Mouse (Mus musculus) kidney, embryonic 14.5 days (tissue): ENCODE measurements at regions not wholly inside any gene's neighbourhood (a gene's known extent, or its start where the extent isn't known, plus 50 kb on each side); places are given as distances from the start of the nearest gene placed in this dataset.
A peak's percentile ranks its signal among the peaks of the same experiment; 100 is the strongest.

ENCODE experiments used
- ATAC-seq: fragments of 200-750 bp; cut with Nextera tagmentation; 2 replicates; pipeline ENCODE4 v1.8.0; 2017; ENCODE audit warnings: moderate number of reproducible peaks, mild to moderate bottlenecking, moderate TSS enrichment, moderate library complexity; ENCODE audit not compliant: low FRiP score, low TSS enrichment
- H3K27ac ChIP-seq: fragments of 300-500 bp; sonication (generic); 2 replicates; pipeline ENCODE4 v1.5.1; 2014; ENCODE audit warnings: low read depth, mild to moderate bottlenecking, low read length, moderate library complexity, mixed read lengths
- H3K27me3 ChIP-seq: fragments of 300-500 bp; sonication (generic); 2 replicates; pipeline ENCODE4 v1.6.1; 2014; ENCODE audit warnings: mild to moderate bottlenecking, low read length; ENCODE audit not compliant: control insufficient read depth, insufficient read depth
- H3K36me3 ChIP-seq: fragments of 300-500 bp; sonication (generic); 2 replicates; pipeline ENCODE4 v1.6.1; 2014; ENCODE audit warnings: low read length, mixed read lengths; ENCODE audit not compliant: control insufficient read depth, insufficient read depth
- H3K4me1 ChIP-seq: fragments of 300-500 bp; sonication (generic); 2 replicates; pipeline ENCODE4 v1.6.1; 2014; ENCODE audit warnings: low read length, mixed read lengths; ENCODE audit not compliant: control insufficient read depth, insufficient read depth
- H3K4me2 ChIP-seq: fragments of 300-500 bp; sonication (generic); replicated peaks from 2 replicates; pipeline ENCODE4 v1.6.1; 2014; ENCODE audit warnings: low read depth, mild to moderate bottlenecking, low read length
- H3K4me3 ChIP-seq: fragments of 300-500 bp; sonication (generic); 2 replicates; pipeline ENCODE4 v1.5.1; 2014; ENCODE audit warnings: mild to moderate bottlenecking, low read length
- H3K9ac ChIP-seq: fragments of 300-500 bp; sonication (generic); 2 replicates; pipeline ENCODE4 v1.6.1; 2014; ENCODE audit warnings: low read depth, mild to moderate bottlenecking, low read length, moderate library complexity
- H3K9me3 ChIP-seq: fragments of 300-500 bp; sonication (generic); 2 replicates; pipeline ENCODE4 v1.6.1; 2016; ENCODE audit warnings: low read length; ENCODE audit not compliant: control insufficient read depth
- WGBS: fragments of 180-500 bp; shearing (Covaris S2); extraction: QIAGEN DNeasy Blood & Tissue Kit; methylation state at CpG from one replicate; pipeline ENCODE4 v1.1.7; 2014; 5-methylcytosine and 5-hydroxymethylcytosine counted together

- Histone ChIP-seq H3K27ac (no peak overlapping the region), H3K9me3 (no peaks in the 10 kb centered on the region), H3K36me3 (no peaks in the 10 kb centered on the region), H3K4me1 (no peaks in the 10 kb centered on the region), H3K4me2 (no peak overlapping the region), H3K9ac (no peak overlapping the region), H3K4me3 (no peak overlapping the region), H3K27me3 (no peaks in the 10 kb centered on the region)
- ATAC-seq, result no peak
- 86% methylated on average over 1 of the region's 1 CpGs for WGBS
Observed at GRCm38 (mm10) chr4:54340106-54340505, 514.3 kb downstream of the Tmem38b start.

GRCm38 (mm10) chr4:54353657-54354390 is 528.0 kb downstream of the Tmem38b start:
- H3K27ac ChIP-seq, result no peak overlapping the region
- 81% methylated on average over 8 of the region's 8 CpGs for WGBS
- no peaks in the 10 kb centered on the region for H3K9me3 ChIP-seq
- ATAC-seq, result no peak
- H3K4me1 ChIP-seq, result no peaks in the 10 kb centered on the region
- H3K4me2 ChIP-seq, result no peak overlapping the region
- H3K9ac ChIP-seq, result no peak overlapping the region
- no peaks in the 10 kb centered on the region for H3K27me3 ChIP-seq
- H3K4me3 ChIP-seq, result no peak overlapping the region
- no peaks in the 10 kb centered on the region for H3K36me3 ChIP-seq

- Histone ChIP-seq H3K27me3 (no peaks in the 10 kb centered on the region), H3K9ac (no peak overlapping the region), H3K27ac (no peak overlapping the region), H3K9me3 (no peaks in the 10 kb centered on the region), H3K4me1 (no peaks in the 10 kb centered on the region), H3K36me3 (no peaks in the 10 kb centered on the region), H3K4me3 (no peak overlapping the region), H3K4me2 (no peak overlapping the region)
- 41% methylated on average over 4 of the region's 4 CpGs for WGBS
- ATAC-seq, result no peak
Observed at GRCm38 (mm10) chr4:54354391-54354726, 528.5 kb downstream of the Tmem38b start.

GRCm38 (mm10) chr4:54355381-54356040 is 529.7 kb downstream of the Tmem38b start:
- WGBS, result 55% methylated on average over 7 of the region's 7 CpGs
- Histone ChIP-seq H3K4me2 (no peak overlapping the region), H3K9me3 (no peaks in the 10 kb centered on the region), H3K4me1 (no peaks in the 10 kb centered on the region), H3K27me3 (no peaks in the 10 kb centered on the region), H3K4me3 (no peak overlapping the region), H3K36me3 (no peaks in the 10 kb centered on the region), H3K27ac (no peak overlapping the region), H3K9ac (no peak overlapping the region)
- ATAC-seq, result no peak

- no peak for ATAC-seq
- H3K27me3 ChIP-seq, result no peaks in the 10 kb centered on the region
- H3K4me1 ChIP-seq, result no peaks in the 10 kb centered on the region
- no peak overlapping the region for H3K9ac ChIP-seq
- 78% methylated on average over 2 of the region's 2 CpGs for WGBS
- no peak overlapping the region for H3K4me2 ChIP-seq
- no peaks in the 10 kb centered on the region for H3K36me3 ChIP-seq
- H3K9me3 ChIP-seq, result no peaks in the 10 kb centered on the region
- no peak overlapping the region for H3K27ac ChIP-seq
- H3K4me3 ChIP-seq, result no peak overlapping the region
Observed at GRCm38 (mm10) chr4:54356041-54356427, 530.2 kb downstream of the Tmem38b start.

- no peak overlapping the region for H3K4me3 ChIP-seq
- 83% methylated on average over 3 of the region's 3 CpGs for WGBS
- no peak overlapping the region for H3K27ac ChIP-seq
- no peak for ATAC-seq
- H3K4me1 ChIP-seq, result peaks cover 8% of the 10 kb centered on the region; the same call in 1 of the 2 replicates
- H3K27me3 ChIP-seq, result no peaks in the 10 kb centered on the region
- H3K4me2 ChIP-seq, result no peak overlapping the region
- H3K36me3 ChIP-seq, result no peaks in the 10 kb centered on the region
- H3K9ac ChIP-seq, result no peak overlapping the region
- no peaks in the 10 kb centered on the region for H3K9me3 ChIP-seq
Observed at GRCm38 (mm10) chr4:54370909-54371308, 545.1 kb downstream of the Tmem38b start.

- WGBS, result 42% methylated on average over 7 of the region's 7 CpGs
- Histone ChIP-seq H3K9me3 (no peaks in the 10 kb centered on the region), H3K9ac (no peak overlapping the region), H3K4me3 (no peak overlapping the region), H3K27me3 (no peaks in the 10 kb centered on the region), H3K4me1 (peaks cover 8% of the 10 kb centered on the region; the same call in 1 of the 2 replicates), H3K4me2 (no peak overlapping the region), H3K27ac (no peak overlapping the region), H3K36me3 (no peaks in the 10 kb centered on the region)
- no peak for ATAC-seq
Observed at GRCm38 (mm10) chr4:54371418-54371957, 545.6 kb downstream of the Tmem38b start.

GRCm38 (mm10) chr4:54373606-54374005 is 547.8 kb downstream of the Tmem38b start:
- no peaks in the 10 kb centered on the region for H3K27me3 ChIP-seq
- WGBS, result 26% methylated on average over 2 of the region's 2 CpGs
- H3K9ac ChIP-seq, result no peak overlapping the region
- H3K36me3 ChIP-seq, result no peaks in the 10 kb centered on the region
- H3K9me3 ChIP-seq, result no peaks in the 10 kb centered on the region
- peak; percentile 32; the same call in 1 of the 2 replicates for ATAC-seq
- no peak overlapping the region for H3K4me2 ChIP-seq
- H3K4me3 ChIP-seq, result no peak overlapping the region
- peaks cover 8% of the 10 kb centered on the region; the same call in 1 of the 2 replicates for H3K4me1 ChIP-seq
- no peak overlapping the region for H3K27ac ChIP-seq

GRCm38 (mm10) chr4:54374457-54374856 is 548.6 kb downstream of the Tmem38b start:
- H3K4me1 ChIP-seq, result peaks cover 8% of the 10 kb centered on the region; the same call in 1 of the 2 replicates
- peak; percentile 81; the same call in 1 of the 2 replicates for ATAC-seq
- H3K27ac ChIP-seq, result no peak overlapping the region
- 7% methylated on average over 5 of the region's 5 CpGs for WGBS
- no peak overlapping the region for H3K4me2 ChIP-seq
- H3K27me3 ChIP-seq, result no peaks in the 10 kb centered on the region
- no peaks in the 10 kb centered on the region for H3K9me3 ChIP-seq
- no peaks in the 10 kb centered on the region for H3K36me3 ChIP-seq
- no peak overlapping the region for H3K9ac ChIP-seq
- no peak overlapping the region for H3K4me3 ChIP-seq
